Mouse (Mus musculus) heart, adult 9 months (tissue): ENCODE measurements around the gene Bcas2.
A peak's percentile ranks its signal among the peaks of the same experiment; 100 is the strongest.
"Not testable (repeated sequence)": the region's sequence is repeated elsewhere in the genome, so short reads cannot be mapped to it uniquely, and the experiment has no call there.

Experiments used
- DNase-seq, 2 experiments: peaks; one replicate each; pipeline ENCODE4 v3.0.0; 2022; ENCODE audit warnings: low spot score in 2 of 2

Bcas2 gene

GRCm38 (mm10) chr3:103159232-103159900 is 12.1 kb upstream of the Bcas2 start:
- DNase-seq = no peak

- DNase-seq = peak; percentile 28 to 71
These were observed 1.7 kb upstream of the Bcas2 start for GRCm38 (mm10) chr3:103169771-103170170.

DNA sequence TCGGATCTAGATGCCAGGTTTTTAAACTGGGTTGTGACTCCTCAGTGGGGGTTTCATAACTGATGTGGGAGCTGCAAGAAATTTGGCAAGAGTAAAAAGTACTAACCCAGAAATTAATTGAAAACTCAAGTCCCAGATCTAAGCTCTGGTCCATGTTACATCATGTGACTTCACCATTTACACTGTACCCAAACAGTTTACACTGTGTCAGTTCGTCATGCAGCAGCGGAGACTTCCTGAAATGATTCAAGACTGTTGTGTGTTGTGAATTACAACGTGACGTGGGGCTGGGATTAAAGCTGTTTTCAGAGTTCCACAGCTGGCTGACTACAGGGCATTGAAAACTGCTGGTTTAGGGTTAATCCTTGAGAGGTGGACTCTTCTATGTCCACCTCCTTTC is 1.2 kb downstream of the Bcas2 start:
- DNase-seq = no peak

DNA sequence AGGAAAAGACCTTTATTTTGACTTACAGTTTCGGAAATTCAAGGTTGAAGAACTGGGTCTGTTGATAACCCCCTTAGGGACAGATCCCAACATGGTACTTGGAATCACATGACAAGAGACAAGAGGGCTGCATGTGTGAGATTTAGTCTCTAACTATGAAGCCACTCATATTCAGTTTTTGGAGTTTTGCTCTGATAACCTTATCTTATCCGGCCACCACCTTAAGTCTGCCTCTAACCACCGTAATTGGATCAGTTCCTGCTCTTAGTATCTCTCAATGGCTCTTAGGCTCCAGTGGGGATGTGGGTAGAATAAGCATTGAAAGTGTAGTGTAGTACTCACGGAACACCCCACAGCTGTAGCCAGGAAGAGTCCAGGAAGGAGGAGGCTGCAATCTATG is 5.3 kb downstream of the Bcas2 start:
- DNase-seq = no peak

GRCm38 (mm10) chr3:103179527-103179926 is 8.1 kb downstream of the Bcas2 start:
- no peak for DNase-seq

DNA sequence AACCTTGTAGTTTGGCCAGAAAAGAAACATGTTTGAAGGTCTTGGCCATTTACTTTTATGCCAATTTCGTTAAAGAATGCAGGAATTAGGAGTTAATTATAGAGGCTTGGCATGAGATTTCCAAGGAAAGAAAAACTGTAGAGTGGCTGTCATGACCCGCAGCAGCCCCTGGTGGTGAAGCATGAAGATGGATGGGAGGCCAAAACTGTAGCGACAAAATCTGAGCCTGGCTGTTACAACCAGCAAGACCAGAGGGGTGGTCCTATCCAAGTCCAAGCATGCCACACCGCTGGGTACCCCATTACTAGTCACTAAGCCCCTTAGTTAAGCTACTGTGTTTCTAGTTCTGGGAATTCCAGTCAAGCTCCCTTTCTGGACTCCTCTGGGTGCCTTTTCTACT is 9.7 kb downstream of the Bcas2 start:
- DNase-seq = no peak

- no peak for DNase-seq
These were observed 11.4 kb downstream of the Bcas2 start for GRCm38 (mm10) chr3:103182821-103183220.

GRCm38 (mm10) chr3:103184467-103184866 is 13.0 kb downstream of the Bcas2 start:
- DNase-seq = not testable (repeated sequence)

GRCm38 (mm10) chr3:103188451-103188850 is 17.0 kb downstream of the Bcas2 start:
- DNase-seq = no peak

DNA sequence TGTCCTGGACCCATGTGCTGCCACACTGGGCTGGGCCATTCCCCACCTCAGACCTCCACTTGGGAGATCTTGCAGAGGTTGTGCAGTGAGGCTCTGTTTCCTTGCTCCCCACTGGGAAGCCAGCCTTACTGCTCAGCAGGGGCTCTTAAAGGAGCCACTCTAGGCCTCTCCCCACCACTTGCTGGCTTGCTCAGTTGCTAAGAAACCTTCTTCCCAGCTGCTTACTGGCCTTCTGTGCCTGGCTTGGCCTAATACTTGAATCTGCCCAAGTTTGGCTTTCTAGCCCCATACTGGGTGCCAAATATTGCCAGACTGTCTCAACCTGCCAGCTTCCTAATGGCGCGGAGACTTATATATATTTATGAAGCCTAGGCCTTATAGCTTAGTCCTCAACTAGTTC is 17.4 kb downstream of the Bcas2 start:
- no peak for DNase-seq

DNA sequence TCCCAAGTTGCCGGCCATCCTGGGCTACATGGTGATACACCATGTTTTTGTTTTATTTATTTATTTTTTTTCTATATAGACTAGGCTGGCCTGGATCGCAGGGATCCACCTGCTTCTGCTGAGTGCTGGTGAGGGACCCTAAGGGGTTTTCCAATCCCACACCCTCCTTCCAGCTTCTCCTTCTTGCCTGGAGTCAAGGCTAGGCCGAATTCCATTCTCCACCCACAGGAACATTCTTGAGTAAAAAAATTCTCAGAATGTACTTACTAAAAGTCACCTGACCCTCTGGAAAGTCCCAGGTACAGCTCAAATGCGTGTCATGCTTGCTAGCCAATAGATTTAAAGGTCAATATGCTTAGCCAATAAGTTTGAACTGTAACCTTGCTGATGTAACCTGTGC is 20.7 kb downstream of the Bcas2 start:
- no peak for DNase-seq

DNA sequence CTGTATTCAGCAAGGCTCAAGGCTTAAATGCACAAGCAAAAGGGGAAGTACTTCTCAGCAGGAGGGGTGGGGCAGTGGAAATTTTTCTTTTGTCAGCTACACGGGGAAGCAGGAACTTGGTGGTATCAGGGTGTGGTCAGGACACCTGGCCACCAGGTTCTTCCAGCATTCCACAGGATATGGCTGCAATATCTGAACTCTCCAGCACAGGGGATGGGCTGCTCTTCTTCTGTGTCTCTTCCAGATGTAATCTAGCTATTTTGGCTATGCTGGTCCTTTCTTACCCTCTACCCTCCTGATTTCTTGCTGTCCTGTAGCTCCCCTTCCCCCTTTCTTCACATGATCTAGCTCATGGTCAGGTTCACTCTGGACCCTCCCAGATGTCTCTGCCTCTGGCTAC is 21.7 kb downstream of the Bcas2 start:
- DNase-seq = no peak

DNA sequence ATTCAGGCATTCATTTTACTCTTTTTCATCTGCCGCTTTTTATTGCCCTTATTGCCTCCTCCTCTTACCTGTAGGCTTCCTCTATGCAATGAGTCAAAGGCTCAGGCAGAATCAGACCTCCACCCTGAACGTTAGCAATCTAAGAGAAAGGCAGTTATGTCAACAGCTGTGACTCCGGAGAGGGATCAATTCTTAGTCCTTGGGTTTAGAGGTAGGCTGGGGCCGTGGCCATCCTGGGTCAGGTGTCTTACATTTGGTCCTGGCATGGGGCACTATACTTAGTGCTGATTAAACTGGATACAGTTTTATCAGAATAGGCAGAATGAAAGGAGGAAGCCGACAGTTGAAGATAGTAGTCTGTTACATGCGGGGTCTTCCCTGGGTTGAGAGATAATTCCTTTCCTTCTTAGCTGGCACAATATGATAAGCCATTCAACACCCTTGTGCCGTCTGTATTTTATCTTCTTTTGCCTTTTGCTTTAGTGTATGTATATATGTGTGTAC is 24.9 kb downstream of the Bcas2 start:
- DNase-seq = no peak

DNA sequence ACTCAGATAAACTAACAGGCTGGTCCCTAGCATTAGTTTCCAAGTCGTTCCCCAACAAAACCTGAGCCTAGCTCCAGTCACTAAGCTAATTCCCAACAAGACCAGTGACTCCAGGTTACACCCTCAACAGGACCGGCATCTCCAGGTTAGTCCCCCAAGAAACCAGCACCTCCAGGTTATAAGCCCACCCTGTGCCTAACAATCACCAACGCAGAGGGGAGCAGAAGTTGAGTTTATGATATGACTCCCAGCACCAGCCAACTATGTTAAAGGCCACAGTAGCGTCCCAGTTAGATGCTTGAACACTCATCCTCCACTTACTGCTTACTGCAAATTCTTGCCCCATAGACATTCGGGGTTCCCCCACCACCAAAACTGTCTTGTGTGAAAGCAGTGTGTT is 27.9 kb downstream of the Bcas2 start:
- no peak for DNase-seq

GRCm38 (mm10) chr3:103201105-103201504 is 29.6 kb downstream of the Bcas2 start:
- DNase-seq = not testable (repeated sequence)

- no peak for DNase-seq
These were observed 32.1 kb downstream of the Bcas2 start for GRCm38 (mm10) chr3:103203554-103203953.

DNA sequence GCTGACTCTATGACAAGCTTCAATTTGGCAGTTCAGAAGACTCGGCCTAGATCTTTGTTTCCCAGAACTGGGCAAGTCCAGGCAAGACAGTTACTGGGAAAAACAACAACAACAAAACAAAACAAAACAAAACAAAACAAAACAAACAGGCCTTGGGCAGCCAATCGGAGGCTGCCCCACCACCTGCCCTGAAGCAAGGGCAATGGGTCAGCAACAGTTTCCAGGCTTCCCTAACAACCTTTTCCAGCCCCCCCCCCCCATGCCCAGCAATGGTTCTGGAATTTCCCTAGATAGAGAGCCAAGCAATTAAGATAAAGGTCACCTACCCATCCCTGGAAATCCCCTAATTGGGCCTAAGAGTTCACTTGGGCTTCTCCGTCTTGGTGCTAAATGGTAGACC is 33.0 kb downstream of the Bcas2 start:
- DNase-seq = no peak

DNA sequence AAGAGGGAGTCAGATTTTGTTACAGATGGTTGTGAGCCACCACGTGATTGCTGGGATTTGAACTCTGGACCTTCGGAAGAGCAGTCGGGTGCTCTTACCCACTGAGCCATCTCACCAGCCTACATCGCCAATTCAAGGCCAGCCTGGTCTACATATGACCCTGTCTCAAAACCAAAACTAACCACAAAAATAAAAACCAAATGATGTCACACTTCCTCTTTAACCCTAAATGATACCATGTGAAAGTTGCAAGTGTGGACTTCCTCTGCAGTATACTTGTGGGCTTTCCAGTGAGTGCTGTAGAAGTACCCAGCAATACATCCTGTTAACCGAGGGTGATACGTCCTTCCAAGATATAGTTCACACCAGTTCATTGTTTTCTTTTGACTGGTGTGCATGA is 34.9 kb downstream of the Bcas2 start:
- DNase-seq = peak; percentile 3 to 12

GRCm38 (mm10) chr3:103207749-103208148 is 36.3 kb downstream of the Bcas2 start:
- DNase-seq = no peak

- no peak for DNase-seq
These were observed 36.8 kb downstream of the Bcas2 start for GRCm38 (mm10) chr3:103208237-103208636.

- DNase-seq = no peak
These were observed 39.6 kb downstream of the Bcas2 start for GRCm38 (mm10) chr3:103211101-103211500.

GRCm38 (mm10) chr3:103212142-103212541 is 40.7 kb downstream of the Bcas2 start:
- no peak for DNase-seq

DNA sequence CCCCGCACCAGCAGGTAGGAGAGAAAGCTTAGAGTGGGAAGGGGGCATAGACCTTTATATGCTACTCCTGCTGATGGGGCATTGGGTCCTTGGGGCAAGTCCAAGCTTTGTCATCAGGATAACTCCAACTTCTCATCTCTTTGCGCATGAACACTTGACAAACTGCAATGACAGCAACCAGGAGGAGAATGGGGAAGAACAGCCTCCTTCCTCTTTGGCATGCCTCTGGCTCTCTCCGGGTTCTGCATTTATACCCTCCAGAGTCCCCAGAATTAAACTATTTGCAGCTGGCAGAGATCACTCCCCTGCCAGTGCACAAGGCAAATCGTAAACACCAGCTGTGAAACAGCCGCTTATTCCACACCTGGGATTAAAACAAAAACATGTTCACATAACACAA is 42.1 kb downstream of the Bcas2 start:
- peak; percentile 8 to 10 for DNase-seq
